Mouse (Mus musculus) midbrain, embryonic 13.5 days (tissue): Measurements from ENCODE around the gene Gdpd4. TPM values are rescaled to one million over a fixed set of nuclear protein-coding genes. Genes with fewer than 3 reads are reported as not detected.

Source experiments
- ATAC-seq: fragments of 200-750 bp; cut with Nextera tagmentation; 2 replicates; pipeline ENCODE4 v1.8.0; 2017; ENCODE audit warnings: mild to moderate bottlenecking, moderate TSS enrichment, moderate library complexity
- H3K27ac ChIP-seq: fragments of 300-500 bp; sonication (generic); 2 replicates; pipeline ENCODE4 v1.5.1; 2015; ENCODE audit warnings: inconsistent platforms, mild to moderate bottlenecking, moderate library complexity
- H3K27me3 ChIP-seq: fragments of 300-500 bp; sonication (generic); 2 replicates; pipeline ENCODE4 v1.6.1; 2015; ENCODE audit warnings: mild to moderate bottlenecking, inconsistent platforms
- H3K36me3 ChIP-seq: fragments of 300-500 bp; sonication (generic); 2 replicates; pipeline ENCODE4 v1.6.1; 2015; ENCODE audit warnings: mild to moderate bottlenecking, inconsistent platforms
- H3K4me1 ChIP-seq: fragments of 300-500 bp; sonication (generic); replicated peaks from 2 replicates; pipeline ENCODE4 v1.6.1; 2015; ENCODE audit warnings: inconsistent platforms
- H3K4me2 ChIP-seq: fragments of 300-500 bp; sonication (generic); replicated peaks from 2 replicates; pipeline ENCODE4 v1.6.1; 2015; ENCODE audit warnings: moderate library complexity, mild to moderate bottlenecking, inconsistent platforms
- H3K4me3 ChIP-seq: fragments of 300-500 bp; sonication (generic); replicated peaks from 2 replicates; pipeline ENCODE4 v1.5.1; 2015; ENCODE audit warnings: mild to moderate bottlenecking, inconsistent platforms
- H3K9ac ChIP-seq: fragments of 300-500 bp; sonication (generic); replicated peaks from 2 replicates; pipeline ENCODE4 v1.6.1; 2015; ENCODE audit warnings: mild to moderate bottlenecking, inconsistent platforms
- H3K9me3 ChIP-seq: fragments of 300-500 bp; sonication (generic); 2 replicates; pipeline ENCODE4 v1.6.1; 2016; ENCODE audit warnings: mild to moderate bottlenecking, inconsistent platforms
- WGBS: fragments of 180-500 bp; shearing (Covaris S2); methylation state at CpG from one replicate; pipeline ENCODE4 v1.1.7; 2015; 5-methylcytosine and 5-hydroxymethylcytosine counted together
- polyA plus RNA-seq: library from polyadenylated mRNA; unstranded; fragments of >200 nt; fragmentation: Nextera tagmentation; extraction: Ambion mirVana; gene quantifications from 2 replicates; pipeline ENCODE4 v1.2.1, GENCODE M21; 2015

The Gdpd4 gene
- polyA plus RNA-seq, 1 experiment from 2014 or later, result not detected

- Histone ChIP-seq H3K27me3 (no peaks in the 10 kb centered on the region), H3K4me3 (no peak overlapping the region), H3K9ac (no peak overlapping the region), H3K9me3 (no peaks in the 10 kb centered on the region), H3K36me3 (peaks cover 39% of the 10 kb centered on the region), H3K4me1 (no peaks in the 10 kb centered on the region), H3K27ac (no peak overlapping the region), H3K4me2 (no peak overlapping the region)
- 92% methylated on average over 4 of the region's 4 CpGs for WGBS
- ATAC-seq, result no peak
These were observed 176.1 kb downstream of the Gdpd4 start for GRCm38 (mm10) chr7:98095852-98096251.

GRCm38 (mm10) chr7:98097557-98097956, 177.8 kb downstream of the Gdpd4 start:
- WGBS, result 96% methylated on average over 8 of the region's 8 CpGs
- ATAC-seq, result no peak
- Histone ChIP-seq H3K4me3 (no peak overlapping the region), H3K4me1 (peaks cover 14% of the 10 kb centered on the region), H3K4me2 (no peak overlapping the region), H3K27ac (no peak overlapping the region), H3K9me3 (no peaks in the 10 kb centered on the region), H3K9ac (no peak overlapping the region), H3K36me3 (peaks cover 28% of the 10 kb centered on the region), H3K27me3 (no peaks in the 10 kb centered on the region)

Other genes with a start within 250 kb of the Gdpd4 start
- 194 and 201 TPM in 2 replicates for gene Clns1a, start 223.3 kb upstream of the Gdpd4 start, polyA plus RNA-seq
- 9.7 and 10.8 TPM in 2 replicates for gene Aqp11, start 181.7 kb upstream of the Gdpd4 start, polyA plus RNA-seq
- 145 and 152 TPM in 2 replicates for gene Pak1, start 131.4 kb upstream of the Gdpd4 start, polyA plus RNA-seq
- gene Myo7a, start 199.6 kb downstream of the Gdpd4 start, polyA plus RNA-seq, result 17.8 and 19.0 TPM in 2 replicates
- gene Omp, start 225.5 kb downstream of the Gdpd4 start, polyA plus RNA-seq, result 0.21 and 0.28 TPM in 2 replicates